Mouse (Mus musculus) gastrocnemius, adult 8-10 months (tissue): ENCODE measurements around the gene Adrb1. TPM values are rescaled to one million over a fixed set of nuclear protein-coding genes. Genes with fewer than 3 reads are reported as not detected.

Source experiments
- total RNA-seq, 4 experiments: library from RNA; stranded (reverse); gene quantifications; 2 replicates each; pipeline ENCODE4 v1.2.4; 2022

Gene Adrb1
- total RNA-seq, 4 experiments from 2014 or later: 0.07 to 0.08 TPM; not detected in 2

Other genes starting within 250 kb of the Adrb1 start
- gene Dclre1a, start 174.0 kb upstream of the Adrb1 start, total RNA-seq: 1 to 10 TPM; 2.8 to 4.5 (median 3.5) TPM
- gene Nhlrc2, start 173.9 kb upstream of the Adrb1 start, total RNA-seq: 1 to 10 TPM; 8.4 to 9.2 (median 9.0) TPM
- 10 to 100 TPM; 20.5 to 27.4 (median 24.4) TPM for gene Ccdc186, start 100.0 kb downstream of the Adrb1 start, total RNA-seq
- gene Tdrd1, start 104.0 kb downstream of the Adrb1 start, total RNA-seq: not detected
- not detected for gene Vwa2, start 152.1 kb downstream of the Adrb1 start, total RNA-seq